Mouse (Mus musculus): ENCODE data around the gene Coro2b. TPM values are rescaled to one million over a fixed set of nuclear protein-coding genes. Genes with fewer than 3 reads are reported as not detected.

Gene Coro2b
- 15.9 and 20.6 TPM in 2 replicates for total RNA-seq (2021)
- long read RNA-seq, experiment 1, partial matches to known transcripts: 2 of 5 reads
- long read RNA-seq, experiment 1, other reads (novel, unspliced or antisense): 2 of 5 reads
- long read RNA-seq, experiment 2, partial matches to known transcripts: 0 of 6 reads
- long read RNA-seq, experiment 2, other reads (novel, unspliced or antisense): 4 of 6 reads

DNA sequence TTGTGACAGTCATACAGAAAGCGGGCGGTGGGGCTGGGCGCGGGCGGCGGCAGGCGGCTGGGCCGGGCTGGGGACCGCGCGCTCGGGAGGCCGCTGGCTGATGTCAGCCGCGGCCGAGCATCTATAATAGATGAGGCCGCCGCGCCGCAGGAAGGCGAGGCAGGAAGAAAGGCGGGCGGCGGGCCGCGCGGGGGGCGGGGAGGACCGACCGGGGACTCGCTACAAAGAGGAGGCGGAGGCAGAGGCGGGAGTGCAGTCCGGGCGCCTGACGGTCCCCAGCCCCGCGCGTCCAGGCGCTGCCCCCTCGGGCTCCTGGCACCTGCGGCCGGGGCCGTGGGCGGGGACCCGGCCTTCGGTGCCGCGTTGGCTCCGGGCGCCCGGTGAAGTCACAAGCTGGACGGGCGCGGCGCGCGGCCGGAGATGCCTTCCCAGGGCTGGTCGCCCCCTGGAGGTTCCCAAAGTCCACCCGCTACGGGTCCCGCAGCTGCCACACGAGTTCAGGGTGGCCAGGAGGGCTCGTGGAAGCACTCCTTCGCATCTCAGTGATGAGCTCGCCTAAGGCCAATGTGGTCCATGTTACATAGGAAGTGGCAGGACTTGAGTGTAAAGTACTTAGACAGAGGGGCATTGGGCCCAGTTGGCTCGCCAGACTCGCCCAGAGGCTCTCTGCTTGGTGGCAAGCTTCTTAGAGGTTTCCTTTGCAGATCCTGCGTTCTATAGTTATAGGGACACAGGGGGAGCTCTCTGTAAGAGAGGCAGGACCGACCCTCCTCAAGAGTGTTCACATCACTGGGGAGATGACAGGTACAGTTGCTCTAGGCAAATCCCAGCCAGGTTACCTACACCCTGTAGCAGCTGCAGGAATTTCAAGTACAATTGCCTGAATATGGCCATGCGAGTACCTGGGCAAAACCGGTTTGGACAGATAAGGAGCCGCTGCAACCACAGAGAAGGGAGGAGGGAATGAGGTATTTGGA, at the start of gene Coro2b:
TSS of gene Coro2b (minus strand) at position 390 of the 977 bp plus-strand sequence.
- peak; percentile 83 for DNase-seq

DNA sequence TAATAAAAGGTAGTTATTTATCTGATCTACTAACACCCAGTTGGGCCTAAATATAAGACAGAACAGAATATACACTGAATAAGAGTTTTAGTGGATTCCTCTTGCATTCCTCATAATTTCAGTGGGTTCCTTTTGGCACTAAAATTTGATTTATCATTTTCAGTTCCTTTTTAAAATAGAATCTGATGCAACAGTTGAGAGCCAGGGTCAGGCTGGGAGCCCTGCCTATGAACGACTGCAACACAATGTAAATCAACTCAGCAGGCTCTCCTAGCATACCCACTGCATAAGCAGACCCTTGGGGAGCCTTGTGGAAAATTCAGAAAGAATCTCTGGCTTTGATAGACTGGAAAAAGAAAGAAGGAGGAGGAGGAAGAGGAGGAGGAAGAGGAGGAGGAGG, 40.7 kb upstream of the Coro2b start:
- DNase-seq: no peak

DNA sequence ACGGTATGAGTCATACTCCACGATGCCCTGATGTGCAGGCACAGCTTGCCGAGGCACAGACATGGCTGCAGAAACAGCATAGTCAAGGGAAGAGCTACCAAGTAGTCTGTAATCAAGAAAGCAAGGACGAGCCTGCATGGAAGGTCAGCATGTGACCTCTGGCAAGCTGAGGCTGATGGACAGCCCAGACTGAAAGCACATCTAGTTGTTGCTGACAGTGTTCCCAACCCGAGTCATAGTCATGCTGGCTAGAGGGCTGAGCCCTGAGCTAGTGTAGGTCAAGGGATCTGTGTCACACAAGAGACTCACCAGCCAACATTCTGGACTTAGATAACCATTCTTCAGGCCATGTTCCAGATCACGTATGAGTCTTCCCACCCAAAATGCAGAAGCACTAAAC, 32.3 kb upstream of the Coro2b start:
- peak; percentile 87 for DNase-seq

DNA sequence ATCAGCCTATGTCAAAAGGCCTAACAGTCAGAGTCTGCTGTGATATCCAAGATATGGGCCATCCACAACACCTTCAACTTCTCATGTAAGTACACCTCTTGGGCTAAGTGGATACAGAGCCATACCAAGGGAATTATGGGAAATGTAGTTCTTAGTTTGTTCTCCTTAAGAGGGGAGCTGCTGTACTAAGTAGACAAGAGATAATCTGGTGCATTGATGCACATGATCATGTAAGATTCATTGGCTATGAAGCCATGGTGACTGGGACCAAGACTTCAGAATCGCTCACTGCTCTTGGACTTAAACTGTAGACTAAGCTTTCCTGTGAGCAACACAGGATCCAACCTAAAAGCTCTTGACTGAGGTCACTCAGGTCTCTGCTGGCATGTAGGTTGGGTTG, 31.0 kb upstream of the Coro2b start:
- no peak for DNase-seq

DNA sequence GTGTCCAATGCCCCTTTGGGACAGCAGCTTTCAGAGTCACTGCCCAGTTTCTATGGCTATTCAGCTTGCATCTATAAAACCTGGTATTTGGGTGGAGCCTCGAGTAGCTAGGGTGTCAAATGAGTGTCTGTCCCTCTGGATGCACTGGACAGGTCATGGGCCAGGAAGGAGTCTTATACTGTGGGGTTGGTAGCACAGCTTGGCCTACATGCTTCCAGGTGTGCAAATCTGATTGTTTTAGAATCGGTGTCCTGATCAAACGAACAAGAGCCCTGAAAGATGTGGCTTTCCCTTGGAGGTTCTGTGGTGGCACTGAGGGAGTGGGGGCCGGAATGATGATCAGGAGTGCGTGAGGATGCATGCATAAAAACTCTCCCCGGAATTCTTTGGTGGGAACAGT, 25.4 kb upstream of the Coro2b start:
- no peak for DNase-seq

DNA sequence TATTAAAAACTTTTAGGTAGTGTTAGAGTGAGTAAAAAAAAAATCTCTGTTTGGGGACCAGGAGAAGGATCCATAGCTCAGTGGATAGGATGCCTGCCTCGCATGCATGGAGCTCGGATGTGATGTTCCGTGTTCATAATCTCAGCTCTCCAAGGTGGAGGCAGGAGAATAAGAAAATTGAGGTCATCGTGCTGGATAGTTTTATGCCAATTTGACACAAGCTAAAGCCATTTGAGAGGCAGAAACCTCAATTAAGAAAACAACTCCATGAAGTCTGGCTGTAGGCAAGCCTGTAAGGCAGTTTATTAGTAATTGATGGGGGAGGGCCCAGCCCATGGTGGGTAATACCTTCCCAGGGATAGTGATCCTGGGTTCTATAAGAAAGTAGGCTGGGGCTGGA, 23.6 kb upstream of the Coro2b start:
- no peak for DNase-seq

DNA sequence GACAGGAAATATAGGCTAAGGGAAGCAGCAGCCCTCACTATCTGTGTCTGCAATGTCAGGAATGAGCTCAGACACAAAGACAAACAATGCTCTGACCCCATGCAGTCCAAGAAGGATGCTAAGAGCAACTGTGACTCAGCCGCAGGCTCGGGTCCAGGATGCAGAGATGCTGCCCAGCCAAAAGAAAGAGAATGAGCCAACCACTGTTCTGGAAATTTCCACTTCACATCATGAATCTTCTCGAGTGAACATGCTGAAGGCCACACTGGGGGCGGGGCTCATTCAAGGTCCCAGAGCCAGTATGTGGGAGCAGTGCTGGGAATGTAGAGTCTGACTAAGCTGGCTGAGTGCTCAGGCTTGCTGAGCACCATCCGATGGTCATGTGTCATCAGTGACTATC, 23.2 kb upstream of the Coro2b start:
- peak; percentile 95 for DNase-seq

DNA sequence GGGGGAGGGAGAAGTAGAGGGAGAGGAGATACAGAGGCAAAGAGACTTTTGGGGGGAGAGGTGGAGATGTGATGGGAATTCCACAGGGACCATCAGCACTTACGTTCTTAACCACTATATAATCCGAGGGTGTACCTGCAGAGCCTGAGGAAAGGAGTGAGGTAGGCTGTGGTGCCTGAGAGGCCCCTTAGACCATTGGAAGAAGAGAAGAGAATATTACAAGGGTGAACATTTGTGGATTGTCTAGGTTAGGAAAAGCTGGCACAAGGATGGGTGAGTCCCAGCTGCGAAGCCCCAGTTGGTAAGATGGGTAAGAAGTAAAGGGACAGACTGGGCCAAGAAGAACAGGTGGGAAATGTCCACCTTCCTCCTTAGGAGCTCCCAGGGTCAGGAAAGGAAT, 22.6 kb upstream of the Coro2b start:
- DNase-seq: no peak

DNA sequence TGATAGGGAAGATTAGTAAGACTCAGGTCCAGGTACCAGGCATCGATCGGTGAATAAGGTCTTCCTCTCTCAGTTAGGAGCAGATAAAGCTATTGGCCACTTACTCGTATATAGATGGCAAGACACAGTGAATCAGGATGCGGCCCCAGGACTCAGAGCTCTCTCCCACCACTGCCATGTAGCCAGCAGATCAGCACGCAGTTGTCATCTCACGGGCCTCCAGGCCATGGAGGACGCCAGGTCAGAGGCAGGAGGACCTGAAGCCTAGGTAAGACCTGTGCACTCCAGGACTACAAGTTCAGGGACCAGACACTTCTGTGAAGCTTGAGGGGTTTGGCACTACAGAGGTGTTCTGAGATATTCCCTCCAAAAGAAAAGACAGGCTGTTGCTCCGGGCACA, 21.2 kb upstream of the Coro2b start:
- no peak for DNase-seq

DNA sequence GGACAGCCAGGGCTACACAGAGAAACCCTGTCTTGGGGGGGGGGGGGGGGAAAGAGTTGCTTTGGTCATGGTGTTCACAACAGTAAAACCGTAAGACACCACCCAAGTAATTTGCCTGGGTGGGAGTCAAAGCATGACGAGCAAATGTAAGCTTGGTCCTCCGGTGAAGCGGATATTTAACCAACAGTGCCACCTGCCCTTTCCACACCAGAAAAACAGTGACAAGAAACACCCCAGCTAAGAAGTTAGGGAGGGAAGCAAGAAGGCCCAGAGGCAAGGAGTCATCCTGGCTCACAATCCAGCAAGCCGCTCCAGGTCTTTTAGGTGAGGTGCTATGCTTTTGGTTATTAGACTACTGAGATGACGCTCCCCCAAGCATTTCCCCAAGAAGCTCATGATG, 19.9 kb upstream of the Coro2b start:
- no peak for DNase-seq

DNA sequence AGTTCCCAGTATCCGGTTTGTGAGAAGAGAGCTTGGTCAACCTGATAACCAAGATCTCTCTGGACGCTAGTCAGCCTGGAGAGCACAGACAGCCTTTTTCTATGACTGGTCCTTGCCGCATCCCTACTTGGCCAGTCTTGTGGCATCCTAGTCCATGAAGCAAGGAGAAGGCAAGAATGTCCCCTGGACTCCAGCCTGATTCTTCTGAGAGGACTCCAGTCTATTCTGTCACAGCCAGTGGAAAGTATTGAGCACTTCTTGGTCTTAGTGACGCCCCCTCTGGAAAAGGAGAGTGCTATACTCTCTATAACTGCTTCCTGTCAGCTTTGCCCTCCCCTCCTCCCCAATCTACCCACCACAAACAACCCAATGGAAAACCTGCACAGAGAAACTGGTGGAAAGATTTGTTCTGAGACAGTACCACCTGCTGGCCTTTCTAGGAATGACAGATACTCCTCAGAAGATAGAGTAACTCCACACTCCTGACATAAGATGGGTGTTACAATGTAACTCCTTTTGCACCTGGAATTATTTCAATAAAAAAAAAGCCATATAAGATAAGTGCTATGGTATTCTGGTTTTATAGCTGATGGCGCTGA, 18.5 kb upstream of the Coro2b start:
- peak; percentile 45 for DNase-seq

DNA sequence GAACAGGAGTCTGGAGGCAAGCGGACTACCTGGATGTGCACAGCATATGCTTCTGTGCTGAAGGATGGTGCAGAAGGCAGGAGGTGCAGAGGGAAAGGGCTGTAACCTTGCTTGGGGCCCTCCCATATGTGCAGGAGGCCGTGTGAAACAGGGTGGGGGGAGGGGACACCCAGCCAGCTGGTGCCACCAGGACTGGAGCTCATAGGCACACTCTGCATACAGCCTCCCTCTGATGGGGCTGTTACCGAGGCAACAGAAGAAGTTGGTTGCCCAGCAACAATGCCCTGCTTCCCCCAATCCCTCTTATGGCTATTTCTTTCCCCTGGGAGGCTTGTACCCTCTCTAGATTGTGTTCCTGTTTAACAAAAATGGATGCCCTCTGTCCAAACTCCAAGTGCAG, 17.8 kb upstream of the Coro2b start:
- no peak for DNase-seq

DNA sequence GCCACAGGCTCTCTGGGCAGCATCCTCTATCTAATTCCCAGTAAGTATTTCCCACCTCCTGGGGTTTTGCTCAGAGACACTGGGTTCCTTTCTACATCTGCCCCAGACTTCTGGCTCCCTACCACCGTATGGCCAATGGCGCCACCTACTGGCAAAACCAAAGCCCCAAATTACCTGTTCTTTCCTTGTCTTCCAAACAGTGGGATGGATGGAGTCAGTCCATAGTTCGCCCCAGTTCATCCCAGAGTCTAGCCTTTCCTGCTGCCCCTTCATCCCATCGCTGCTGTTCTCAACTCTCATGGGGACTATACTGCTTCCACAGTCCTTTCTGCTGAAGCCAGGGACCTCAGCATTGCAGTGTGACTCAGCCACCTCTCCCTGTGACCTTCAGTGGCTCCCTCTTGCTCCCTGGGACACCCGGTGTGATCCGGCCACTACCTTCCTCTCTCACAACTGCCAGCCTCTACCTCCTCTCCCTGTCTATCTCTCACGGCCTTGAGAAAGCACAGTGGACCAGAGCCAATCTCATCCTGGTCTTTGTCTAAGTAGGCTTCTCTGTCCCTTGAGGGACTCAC, 16.6 kb upstream of the Coro2b start:
- DNase-seq: peak; percentile 81

DNA sequence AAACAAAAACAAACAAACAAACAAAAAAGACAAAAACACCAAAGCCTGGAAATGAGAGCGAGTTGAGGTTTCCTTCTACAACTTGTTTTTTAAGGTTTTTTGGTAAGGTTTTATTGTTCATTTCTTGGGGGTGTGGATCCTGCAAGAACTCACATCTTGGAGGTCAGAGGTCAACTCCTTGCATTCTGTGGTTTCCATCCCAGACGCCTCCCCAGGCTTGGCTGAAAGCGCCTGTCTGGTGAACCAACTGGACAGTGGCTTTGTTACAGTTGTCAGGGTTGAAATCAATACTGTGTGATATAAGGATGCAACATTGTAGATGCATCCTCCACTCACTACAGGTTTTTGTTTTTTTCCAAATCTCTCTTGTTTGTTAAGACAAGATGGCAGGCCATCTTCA, 14.7 kb upstream of the Coro2b start:
- no peak for DNase-seq

DNA sequence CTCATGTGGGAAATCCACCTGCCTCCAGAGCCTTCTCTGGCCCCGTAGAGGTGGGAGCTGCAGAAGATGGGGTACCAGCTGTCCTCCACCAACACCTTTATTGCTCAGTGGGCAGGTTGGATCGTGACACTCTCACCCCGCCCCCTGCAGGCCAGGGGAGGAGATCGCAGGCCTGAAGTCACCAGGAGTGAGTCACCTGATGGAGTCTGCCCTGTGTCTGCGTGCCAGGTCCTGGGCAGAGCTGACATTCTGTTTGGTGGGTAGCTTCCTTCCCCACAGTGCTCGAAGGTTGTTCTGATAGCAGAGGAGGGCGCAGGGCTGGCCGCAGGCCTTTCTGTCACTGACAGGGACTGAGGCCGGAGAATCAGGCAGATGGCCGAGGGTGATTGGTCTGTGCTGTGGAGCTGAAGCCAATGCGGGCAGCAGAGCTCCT, 13.8 kb upstream of the Coro2b start:
- peak; percentile 86 for DNase-seq

DNA sequence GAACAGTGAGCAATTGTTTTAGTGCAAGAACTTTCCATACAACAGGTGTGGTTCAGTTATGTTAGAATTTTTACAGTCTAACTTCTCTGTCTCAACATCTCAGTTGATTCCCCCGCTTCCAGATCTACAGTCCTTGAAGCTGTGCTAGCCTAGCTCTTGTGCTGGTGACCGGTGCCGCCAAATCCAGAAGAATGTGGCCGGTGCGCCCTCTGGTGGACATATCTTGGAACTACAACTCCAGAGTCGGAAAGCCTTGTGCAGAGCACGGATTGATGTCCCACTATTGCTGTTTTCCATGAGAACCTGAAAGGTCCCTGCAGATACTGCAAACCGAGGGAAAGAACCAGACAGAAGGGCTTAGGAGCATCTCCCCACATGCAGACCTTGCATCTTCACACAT, 13.0 kb upstream of the Coro2b start:
- DNase-seq: peak; percentile 92

DNA sequence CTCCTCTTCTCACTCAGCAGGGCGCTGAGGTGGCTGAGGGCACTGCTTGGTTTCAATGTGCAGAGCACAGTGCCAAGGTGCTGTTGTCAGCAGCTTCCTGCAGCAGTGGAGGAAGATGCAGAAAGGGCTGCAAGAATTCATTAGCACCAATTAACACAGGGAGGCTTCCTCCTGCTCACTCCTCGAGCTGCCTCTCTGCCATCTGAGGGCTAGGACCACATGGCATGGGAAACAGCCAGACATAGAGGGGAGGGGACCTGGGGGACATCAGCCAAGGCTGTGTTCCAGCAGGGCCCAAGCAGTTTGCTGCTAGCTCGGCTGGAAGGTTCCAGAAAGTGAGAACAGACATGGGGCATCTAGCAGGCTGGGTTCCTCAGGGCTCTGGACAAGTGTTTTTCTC, 10.6 kb upstream of the Coro2b start:
- no peak for DNase-seq

DNA sequence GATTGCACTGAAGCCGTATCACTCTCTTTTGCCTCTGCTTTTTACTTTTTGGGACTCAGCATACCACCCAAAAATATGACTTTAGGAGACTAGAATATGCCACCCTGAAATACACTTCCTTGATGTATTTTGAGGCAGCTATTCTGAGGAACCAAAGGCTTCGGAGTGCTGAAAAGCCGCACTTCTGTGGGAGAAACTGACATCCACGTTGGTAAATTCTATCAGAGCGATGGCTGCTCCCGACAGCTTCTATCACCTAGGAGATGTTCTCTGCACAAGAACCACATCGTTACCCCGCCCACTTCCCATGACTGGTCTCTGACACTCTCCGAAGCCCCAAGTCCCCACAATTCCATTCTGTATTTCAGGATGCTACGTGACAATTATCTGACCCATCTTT, 8.0 kb upstream of the Coro2b start:
- no peak for DNase-seq

DNA sequence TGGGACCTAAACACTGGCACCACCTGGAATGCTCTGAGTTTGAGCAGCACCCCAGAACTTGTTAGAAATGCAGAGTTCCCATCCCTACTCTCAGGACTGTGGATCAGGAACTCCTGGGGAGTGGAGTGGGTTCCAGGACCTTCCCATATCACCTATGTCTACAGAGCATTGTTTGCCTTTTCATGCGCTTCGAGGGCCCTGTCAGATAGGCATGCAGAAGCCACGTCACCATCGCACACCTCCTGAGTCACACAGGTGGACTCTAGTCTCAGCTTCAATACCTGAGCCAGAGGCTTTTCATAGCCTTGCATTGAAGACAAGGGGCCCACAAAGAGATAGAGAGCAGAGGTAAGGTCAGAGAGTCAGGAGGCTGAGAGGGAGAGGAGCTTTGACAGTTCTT, 7.0 kb upstream of the Coro2b start:
- no peak for DNase-seq

DNA sequence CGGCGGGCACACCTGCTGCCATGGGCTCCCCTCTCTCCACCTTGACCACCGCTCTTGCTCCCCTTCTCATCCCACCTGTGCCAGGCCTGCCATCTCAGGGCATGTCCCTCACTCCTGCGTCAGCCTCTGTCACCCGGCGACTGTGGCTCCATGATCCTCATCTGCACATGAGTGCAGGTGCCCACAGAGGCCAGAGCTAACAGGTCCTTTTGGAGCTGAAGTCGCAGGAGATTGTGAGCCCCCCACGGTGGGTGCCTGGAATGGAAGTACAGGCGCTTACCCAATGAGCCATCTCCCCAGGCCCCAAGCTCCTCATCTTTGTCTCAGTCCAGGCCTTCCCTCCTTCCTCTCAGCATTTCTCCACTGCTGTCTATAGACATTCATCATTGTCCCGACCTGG, 4.8 kb upstream of the Coro2b start:
- DNase-seq: peak; percentile 1

DNA sequence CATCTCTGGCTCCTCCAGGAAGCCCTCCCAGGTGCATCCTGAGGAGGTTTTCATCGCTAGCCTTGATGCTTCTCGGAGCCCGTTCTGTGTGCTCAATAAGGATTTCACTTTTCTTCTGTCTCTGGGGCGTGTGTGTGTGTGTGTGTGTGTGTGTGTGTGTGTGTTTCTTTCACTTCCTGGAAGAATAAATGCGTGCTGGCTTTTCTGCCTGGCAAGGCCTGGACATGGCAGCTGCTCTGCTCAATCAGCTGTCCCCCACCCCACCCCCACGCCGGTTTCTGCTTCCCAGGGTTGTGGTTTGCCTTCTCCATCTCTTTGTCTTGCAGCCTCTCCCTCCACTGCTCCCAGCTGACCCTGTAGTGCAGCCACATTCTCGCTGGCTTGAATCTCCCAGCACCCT, 4.3 kb upstream of the Coro2b start:
- no peak for DNase-seq

DNA sequence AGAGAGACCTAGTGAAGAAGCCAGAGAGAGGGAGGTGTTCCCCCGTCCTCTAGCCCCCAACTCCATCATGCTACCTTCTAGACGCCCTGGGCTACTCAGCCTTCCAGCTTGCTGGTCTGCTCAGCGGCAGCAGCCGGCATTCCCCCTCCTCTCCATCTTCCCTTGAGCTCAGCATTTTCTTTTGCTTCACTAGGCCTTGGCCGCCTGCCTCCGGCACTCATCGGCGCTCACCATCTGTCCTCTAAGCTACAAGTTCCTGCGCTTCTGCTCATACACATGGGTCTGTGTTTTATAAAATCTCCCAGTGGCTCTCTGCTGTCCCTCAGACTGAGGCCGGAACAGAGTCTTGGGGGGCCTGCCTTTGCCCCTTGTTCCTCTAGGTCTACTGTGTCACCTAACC, 3.9 kb upstream of the Coro2b start:
- no peak for DNase-seq

DNA sequence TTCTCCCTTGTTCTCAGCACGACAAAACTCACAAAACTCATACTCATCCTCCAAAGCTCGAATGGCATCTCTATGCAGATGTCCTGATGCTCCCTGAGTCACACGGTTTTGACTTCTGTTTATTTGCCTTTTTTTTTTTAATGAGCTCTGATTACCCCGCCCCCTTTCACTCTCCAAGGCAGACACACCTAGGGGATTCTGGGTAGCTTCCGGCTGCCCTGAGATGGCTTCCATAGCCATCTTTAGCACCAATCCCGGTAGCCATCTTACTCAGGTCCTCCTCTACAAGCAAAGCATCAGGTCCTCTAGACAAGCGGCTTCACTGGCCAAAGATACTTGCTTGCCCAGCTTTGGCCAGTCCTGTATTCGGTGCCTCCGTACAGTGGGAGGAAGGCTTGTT, 3.3 kb upstream of the Coro2b start:
- DNase-seq: no peak

All from adrenal gland, postnatal 14 days (tissue).